Mouse (Mus musculus) ovary, adult 18-20 months (tissue): ENCODE results near the gene Olfml1.

ENCODE experiments used
- DNase-seq: peaks from one replicate; pipeline ENCODE4 v3.0.0; 2022; ENCODE audit warnings: low spot score, mixed read lengths

The Olfml1 gene

GRCm38 (mm10) chr7:107595426-107595825 lies 28.2 kb downstream of the Olfml1 start:
- no peak for DNase-seq

- DNase-seq: no peak
These were observed 29.5 kb downstream of the Olfml1 start for GRCm38 (mm10) chr7:107596753-107597152.

GRCm38 (mm10) chr7:107597956-107598355 lies 30.7 kb downstream of the Olfml1 start:
- DNase-seq: no peak

GRCm38 (mm10) chr7:107600651-107601050 lies 33.4 kb downstream of the Olfml1 start:
- DNase-seq: no peak

GRCm38 (mm10) chr7:107602505-107602904 lies 35.3 kb downstream of the Olfml1 start:
- no peak for DNase-seq

GRCm38 (mm10) chr7:107602913-107603312 lies 35.7 kb downstream of the Olfml1 start:
- no peak for DNase-seq

GRCm38 (mm10) chr7:107607766-107608165 lies 40.5 kb downstream of the Olfml1 start:
- DNase-seq: no peak

- no peak for DNase-seq
These were observed 42.5 kb downstream of the Olfml1 start for GRCm38 (mm10) chr7:107609622-107610255.

GRCm38 (mm10) chr7:107610880-107611279 lies 43.6 kb downstream of the Olfml1 start:
- DNase-seq: no peak

GRCm38 (mm10) chr7:107618028-107618992 lies 51.1 kb downstream of the Olfml1 start:
- DNase-seq: no peak

- DNase-seq: no peak
These were observed 52.0 kb downstream of the Olfml1 start for GRCm38 (mm10) chr7:107619225-107619624.

GRCm38 (mm10) chr7:107620137-107620536 lies 52.9 kb downstream of the Olfml1 start:
- no peak for DNase-seq

- DNase-seq: no peak
These were observed 57.2 kb downstream of the Olfml1 start for GRCm38 (mm10) chr7:107624432-107624831.

- no peak for DNase-seq
These were observed 57.8 kb downstream of the Olfml1 start, which contains the start of gene 5330417H12Rik for GRCm38 (mm10) chr7:107625061-107625460. 5330417H12Rik (minus strand) TSS chr7:107625161.

- DNase-seq: no peak
These were observed 58.5 kb downstream of the Olfml1 start for GRCm38 (mm10) chr7:107625781-107626180.

GRCm38 (mm10) chr7:107628383-107628782 lies 61.1 kb downstream of the Olfml1 start:
- DNase-seq: no peak

- no peak for DNase-seq
These were observed 66.0 kb downstream of the Olfml1 start for GRCm38 (mm10) chr7:107633201-107633600.

- no peak for DNase-seq
These were observed 70.2 kb downstream of the Olfml1 start for GRCm38 (mm10) chr7:107637398-107637797.

- no peak for DNase-seq
These were observed 70.8 kb downstream of the Olfml1 start for GRCm38 (mm10) chr7:107638026-107638425.
